Mouse (Mus musculus) CH12F3 (cell line): ENCODE results near the gene Slc25a16.
"Not testable (repeated sequence)": the region's sequence is repeated elsewhere in the genome, so short reads cannot be mapped to it uniquely, and the experiment has no call there.

Experiments used
- in situ Hi-C: fragments of 300-500 bp; cut with MboI; formaldehyde crosslinking; loops from 2 replicates; pipeline ENCODE4 v1.14.3; 2020; ENCODE audit warnings: low sequenced_read_pairs

Slc25a16 gene

GRCm38 (mm10) chr10:62901826-62902225 is 18.6 kb upstream of the Slc25a16 start:
- in situ Hi-C loops, result no loop called here

- in situ Hi-C loops, result no loop called here
Observed at GRCm38 (mm10) chr10:62902829-62903228, 17.6 kb upstream of the Slc25a16 start.

DNA sequence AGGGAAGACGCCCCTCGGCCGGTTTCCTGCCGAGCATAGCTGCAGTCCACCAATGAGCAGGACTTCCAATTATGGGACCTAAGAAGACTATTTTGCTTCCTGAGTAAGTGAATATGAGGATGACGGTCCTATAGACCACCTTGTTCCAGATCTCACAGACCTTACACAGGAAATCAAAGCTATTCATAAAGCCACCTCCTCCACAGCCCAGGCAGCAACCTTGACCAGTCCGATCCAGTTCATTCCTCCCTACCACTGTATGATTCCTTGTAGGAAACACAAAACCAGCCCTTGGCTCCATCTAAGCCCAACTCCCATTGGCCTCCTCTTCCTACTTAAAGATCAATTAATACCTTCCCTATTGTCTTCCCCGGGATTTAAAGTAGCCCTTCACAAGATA is 14.1 kb upstream of the Slc25a16 start:
- in situ Hi-C loops, result no loop called here

DNA sequence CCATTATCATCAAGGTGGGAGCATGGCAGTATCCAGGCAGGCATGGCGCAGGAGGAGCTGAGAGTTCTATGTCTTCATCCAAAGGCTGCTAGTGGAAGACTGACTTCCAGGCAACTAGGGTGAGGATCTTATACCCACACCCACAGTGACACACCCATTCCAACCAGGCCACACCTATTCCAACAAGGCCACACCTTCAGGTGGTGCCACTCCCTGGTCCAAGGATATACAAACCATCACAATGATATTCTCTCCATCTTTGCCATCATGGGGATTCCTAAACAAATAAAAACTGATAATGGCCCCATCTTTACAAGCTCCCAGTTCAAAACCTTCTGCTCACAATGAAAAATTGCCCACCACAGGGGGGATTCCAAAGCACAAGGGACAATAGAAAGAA is 11.5 kb upstream of the Slc25a16 start, which contains the start of gene Tet1:
TSS of gene Tet1 (minus strand) at position 101 of the 400 bp plus-strand sequence.
- in situ Hi-C loops, result not testable (repeated sequence)

- in situ Hi-C loops, result no loop called here
Observed at GRCm38 (mm10) chr10:62911120-62911519, 9.3 kb upstream of the Slc25a16 start.

GRCm38 (mm10) chr10:62918985-62919384 is 1.4 kb upstream of the Slc25a16 start:
- in situ Hi-C loops, result no loop called here

GRCm38 (mm10) chr10:62920766-62921156 is 328 bp downstream of the Slc25a16 start:
- in situ Hi-C loops, result no loop called here

GRCm38 (mm10) chr10:62924096-62924635 is 3.7 kb downstream of the Slc25a16 start:
- in situ Hi-C loops, result no loop called here

- in situ Hi-C loops, result no loop called here
Observed at GRCm38 (mm10) chr10:62932381-62932780, 11.9 kb downstream of the Slc25a16 start.

DNA sequence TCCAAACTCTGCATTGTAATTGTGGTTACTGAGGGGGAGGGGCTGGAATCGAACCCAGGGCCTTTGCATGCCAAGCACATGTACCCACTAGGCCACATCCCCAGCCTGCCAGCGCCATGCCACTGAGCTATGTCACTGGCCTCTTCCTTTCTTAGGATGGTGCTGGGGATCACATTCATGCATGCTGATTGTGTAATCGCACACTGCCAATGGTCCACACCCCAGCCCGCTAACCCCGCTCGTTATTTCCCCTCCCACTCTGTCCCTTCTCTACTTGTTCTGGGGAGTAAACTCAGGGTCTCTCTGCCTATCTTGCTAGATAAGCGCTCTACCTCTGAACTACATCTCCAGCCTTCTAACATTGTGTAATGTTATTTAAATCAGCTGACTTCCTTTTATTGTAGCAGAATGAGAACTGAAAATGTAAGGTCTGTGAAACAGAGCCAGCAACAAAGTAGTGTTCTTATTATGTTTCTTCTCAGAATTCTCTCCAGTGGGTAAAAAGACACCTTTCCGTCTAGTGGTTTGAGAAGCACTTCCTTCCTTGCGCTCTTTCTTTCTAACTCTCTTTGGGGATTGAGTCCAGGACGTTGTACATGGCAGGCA is 24.6 kb downstream of the Slc25a16 start:
- in situ Hi-C loops, result no loop called here

DNA sequence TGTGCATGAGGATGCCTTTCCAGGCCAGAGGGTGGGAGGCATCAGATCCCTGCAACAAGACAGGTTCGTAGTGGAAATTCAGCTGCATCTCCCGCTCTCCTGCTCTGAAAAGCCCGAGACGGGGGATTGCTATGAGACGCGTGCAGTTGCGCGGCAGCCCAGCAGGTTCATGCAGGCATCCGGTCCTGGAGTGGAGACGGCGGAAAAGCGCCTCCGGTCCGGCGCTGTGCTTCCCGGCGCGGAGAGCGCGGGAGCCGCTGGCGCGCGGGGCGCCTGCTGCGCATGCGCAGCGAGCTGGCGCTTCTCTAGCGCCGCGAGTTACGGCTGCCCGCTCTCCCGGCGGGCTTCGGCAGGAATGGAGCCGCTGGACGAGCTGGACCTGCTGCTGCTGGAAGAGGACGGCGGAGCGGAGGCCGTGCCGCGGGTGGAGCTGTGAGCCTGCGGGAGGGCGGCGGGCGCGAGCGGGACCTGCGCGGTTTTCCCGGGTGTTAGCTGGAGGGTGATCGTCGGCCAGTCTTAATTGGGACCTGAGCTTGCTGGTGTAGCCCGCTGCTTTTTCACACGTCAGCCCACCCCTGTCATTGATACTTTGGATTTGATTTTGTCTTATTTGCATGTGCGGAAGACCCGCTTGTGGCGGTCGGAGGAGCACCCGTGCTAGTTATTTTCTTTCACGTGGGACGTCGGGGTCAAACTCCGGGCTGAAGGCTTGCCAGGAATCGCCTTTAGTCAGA is 26.5 kb downstream of the Slc25a16 start, which contains the start of gene Dna2:
TSS of gene Dna2 (plus strand) at position 289 of the 734 bp plus-strand sequence.
- in situ Hi-C loops, result no loop called here

DNA sequence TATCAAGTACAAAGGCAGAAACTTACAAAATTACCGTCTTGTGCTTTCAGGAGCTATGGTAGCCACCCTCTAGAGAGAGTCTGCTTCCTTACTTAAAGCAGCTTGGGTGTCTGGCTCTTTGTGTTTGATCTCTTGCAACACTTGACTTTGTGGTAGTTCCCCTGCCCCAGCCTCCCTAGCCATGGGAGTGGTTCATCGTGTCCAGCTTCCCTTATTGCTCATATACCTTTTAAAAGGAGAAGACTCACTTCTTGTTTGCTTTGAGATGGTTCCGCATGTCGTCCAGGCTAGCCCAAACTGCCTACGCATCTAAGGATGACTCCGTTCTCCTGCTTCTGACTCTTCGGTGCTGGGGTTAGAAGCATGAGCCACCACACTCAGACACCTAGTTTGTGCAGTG is 28.1 kb downstream of the Slc25a16 start:
- in situ Hi-C loops, result no loop called here

DNA sequence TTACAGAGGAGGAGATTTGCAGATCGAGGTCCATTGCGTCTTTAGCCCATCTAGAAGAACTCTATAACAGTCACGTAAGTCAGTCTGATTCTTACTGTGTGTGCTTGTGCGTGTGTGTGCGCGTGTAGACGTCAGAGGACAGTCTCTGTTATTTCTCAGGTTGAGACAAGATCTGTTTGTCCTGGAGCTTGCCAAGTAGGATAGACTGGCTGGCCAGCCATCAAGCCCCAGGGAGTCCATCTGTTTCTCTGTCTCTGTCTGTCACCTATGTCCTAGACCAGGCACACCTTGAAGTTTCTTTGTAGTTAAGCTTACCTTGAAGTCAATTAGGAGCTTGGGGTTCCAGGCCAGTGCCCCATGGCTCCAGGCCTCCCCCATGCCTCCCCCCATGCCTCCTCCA is 43.5 kb downstream of the Slc25a16 start:
- in situ Hi-C loops, result no loop called here

DNA sequence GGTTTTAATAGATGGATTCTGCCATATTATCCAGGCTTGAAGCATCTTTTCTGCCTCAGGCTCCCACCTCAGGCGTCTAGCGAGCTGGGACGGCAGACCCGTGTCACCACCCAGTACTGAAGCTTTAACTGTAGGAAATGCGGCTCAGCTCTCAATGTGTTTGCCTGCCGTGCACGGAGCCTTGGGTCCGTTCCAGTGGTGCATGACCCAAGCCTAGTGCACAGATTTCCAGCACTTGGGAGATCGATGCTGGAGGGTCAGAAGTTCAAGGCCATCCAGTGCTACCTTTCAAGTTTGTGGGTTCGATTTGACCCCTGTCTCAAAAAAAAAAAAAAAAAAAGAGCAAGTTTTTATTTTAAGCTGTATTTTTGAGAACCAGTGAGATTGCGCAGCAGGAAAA is 45.4 kb downstream of the Slc25a16 start:
- in situ Hi-C loops, result no loop called here

- in situ Hi-C loops, result no loop called here
Observed at GRCm38 (mm10) chr10:62966291-62966690, 45.9 kb downstream of the Slc25a16 start.

DNA sequence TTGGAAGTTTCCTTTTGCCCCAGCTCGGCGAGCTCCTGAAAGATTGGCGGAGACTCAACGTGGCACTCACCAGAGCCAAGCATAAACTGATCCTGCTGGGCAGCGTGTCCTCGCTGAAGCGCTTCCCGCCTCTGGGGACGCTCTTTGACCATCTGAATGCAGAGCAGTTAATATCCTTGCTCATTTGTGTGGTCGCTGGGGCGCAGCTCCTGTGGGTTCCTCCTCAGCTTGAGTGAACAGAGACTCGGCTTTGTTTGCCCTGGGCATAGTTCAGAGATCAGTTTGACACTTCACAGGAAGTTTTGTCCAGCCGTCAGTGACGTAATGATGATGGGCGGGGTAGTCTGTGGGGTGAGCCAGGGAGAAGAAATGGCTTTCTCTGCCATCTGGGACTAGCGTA is 51.4 kb downstream of the Slc25a16 start:
- in situ Hi-C loops, result no loop called here

GRCm38 (mm10) chr10:62979667-62980038 is 59.2 kb downstream of the Slc25a16 start:
- in situ Hi-C loops, result no loop called here

GRCm38 (mm10) chr10:62980039-62980954 is 59.9 kb downstream of the Slc25a16 start, which contains the start of gene Rufy2:
Gene Rufy2, plus strand, starts transcription at chr10:62980223.
- in situ Hi-C loops, result no loop called here

DNA sequence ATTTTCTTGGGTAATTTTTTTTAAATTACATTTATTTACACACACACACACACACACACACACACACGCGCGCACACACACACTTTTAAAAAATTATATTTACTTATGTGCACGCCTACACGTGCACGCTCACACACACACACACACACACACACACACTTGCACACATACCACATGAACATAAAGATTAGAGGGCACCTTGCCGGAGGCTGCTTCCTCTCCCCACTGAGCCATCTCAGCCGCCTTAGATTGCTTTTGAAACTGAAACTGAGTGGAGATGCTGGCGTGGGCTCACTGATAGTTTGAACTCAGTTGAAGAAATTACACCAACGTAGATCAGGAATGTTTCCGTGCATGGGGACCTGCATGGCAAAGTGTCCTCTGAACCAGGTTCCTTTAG is 63.6 kb downstream of the Slc25a16 start:
- in situ Hi-C loops, result no loop called here

- in situ Hi-C loops, result no loop called here
Observed at GRCm38 (mm10) chr10:62984495-62984894, 64.1 kb downstream of the Slc25a16 start.

- in situ Hi-C loops, result no loop called here
Observed at GRCm38 (mm10) chr10:62987341-62987740, 66.9 kb downstream of the Slc25a16 start.
